ENCODE assay signal across 12 mouse cellular contexts in the genomic region with DNA sequence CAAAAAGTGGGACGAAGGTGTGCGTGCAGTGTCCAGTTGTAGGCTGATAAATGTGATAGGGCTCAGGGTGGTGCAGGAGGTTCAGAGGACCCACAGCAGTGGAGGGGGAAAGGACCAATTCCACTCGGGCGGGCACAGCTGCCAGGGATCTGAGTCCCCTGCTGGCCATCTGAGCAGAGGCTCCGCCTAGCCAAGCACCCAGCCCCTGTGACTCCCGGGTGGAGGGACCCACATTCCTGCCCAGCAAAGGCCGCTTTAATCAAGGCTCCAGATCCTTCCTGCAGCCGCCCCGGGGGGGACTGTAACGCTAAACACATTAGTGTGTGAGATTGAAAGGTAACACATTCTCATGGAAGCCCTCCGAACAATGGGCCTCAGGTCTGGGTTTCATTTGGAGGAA.
DNase-seq lines count a peak whose midpoint lies in the region; ATAC-seq and TF ChIP-seq lines count a peak whose summit lies in the region.
"Had no signal": no experiment of that assay in that cellular context is flagged by ENCODE, and none has a peak within 500 bp of the region (broad histone marks: within the 10 kb centered on the region; RNA-seq: fewer than 3 reads in every experiment).

No protein-coding gene starts in this region.

- no peak overlapping the region for H3K9ac ChIP-seq in forebrain, embryonic 15.5 days (replicated peaks)
- no peak overlapping the region for H3K9ac ChIP-seq in kidney, embryonic 15.5 days
- H3K9ac ChIP-seq in kidney, embryonic 14.5 days (ENCODE audit: low read depth, low read length): no peak overlapping the region
- H3K9ac ChIP-seq in midbrain, embryonic 11.5 days (ENCODE audit: low read length): no peak overlapping the region
- no peak overlapping the region; the same call in 1 of the 2 replicates for H3K9ac ChIP-seq in midbrain, embryonic 14.5 days (replicated peaks; ENCODE audit: low read length)
- H3K9ac ChIP-seq in intestine, postnatal 0 days (ENCODE audit: low read depth, low read length): no peak overlapping the region
- no peak overlapping the region for H3K9ac ChIP-seq in hindbrain, embryonic 12.5 days
- H3K9ac ChIP-seq: liver, postnatal 0 days; midbrain, embryonic 13.5 days had no signal

- H3K4me1 ChIP-seq in forebrain, embryonic 10.5 days: peaks cover 42% of the 10 kb centered on the region
- peaks cover 23% of the 10 kb centered on the region for H3K4me1 ChIP-seq in forebrain, embryonic 15.5 days
- peaks cover 44% of the 10 kb centered on the region for H3K4me1 ChIP-seq in kidney, embryonic 15.5 days
- H3K4me1 ChIP-seq in kidney, embryonic 14.5 days (ENCODE audit: control insufficient read depth, insufficient read depth, low read length): peaks cover 30% of the 10 kb centered on the region
- no peaks in the 10 kb centered on the region for H3K4me1 ChIP-seq in midbrain, embryonic 11.5 days (ENCODE audit: control insufficient read depth, insufficient read depth, low read length)
- peaks cover 9% of the 10 kb centered on the region for H3K4me1 ChIP-seq in midbrain, embryonic 14.5 days (ENCODE audit: control insufficient read depth, insufficient read depth, low read length)
- H3K4me1 ChIP-seq in intestine, postnatal 0 days (replicated peaks; ENCODE audit: control insufficient read depth, insufficient read depth, low read length): no peaks in the 10 kb centered on the region
- H3K4me1 ChIP-seq in hindbrain, embryonic 12.5 days: peaks cover 27% of the 10 kb centered on the region

- DNase-seq in forebrain, embryonic 10.5 days (ENCODE audit: extremely low spot score, low spot score): no peak
- no peak for DNase-seq in midbrain, embryonic 11.5 days (ENCODE audit: low spot score, missing footprints)
- no peak for DNase-seq in midbrain, embryonic 14.5 days
- DNase-seq: adrenal gland, adult 2 months; cerebellum, postnatal 10 days; liver, postnatal 0 days had no signal

- WGBS in forebrain, embryonic 10.5 days: 32% methylated on average over 11 of the region's 11 CpGs
- 28% methylated on average over 11 of the region's 11 CpGs for WGBS in forebrain, embryonic 15.5 days
- WGBS in kidney, embryonic 15.5 days: 31% methylated on average over 11 of the region's 11 CpGs
- WGBS in kidney, embryonic 14.5 days: 29% methylated on average over 11 of the region's 11 CpGs
- WGBS in midbrain, embryonic 11.5 days: 30% methylated on average over 11 of the region's 11 CpGs
- 39% methylated on average over 11 of the region's 11 CpGs for WGBS in midbrain, embryonic 14.5 days
- 54% methylated on average over 11 of the region's 11 CpGs for WGBS in intestine, postnatal 0 days
- 33% methylated on average over 11 of the region's 11 CpGs for WGBS in hindbrain, embryonic 12.5 days

- H3K4me2 ChIP-seq in forebrain, embryonic 15.5 days (replicated peaks): no peak overlapping the region
- H3K4me2 ChIP-seq in kidney, embryonic 15.5 days: no peak overlapping the region
- no peak overlapping the region for H3K4me2 ChIP-seq in kidney, embryonic 14.5 days (replicated peaks; ENCODE audit: low read depth, low read length)
- no peak overlapping the region for H3K4me2 ChIP-seq in midbrain, embryonic 11.5 days
- H3K4me2 ChIP-seq in midbrain, embryonic 14.5 days (ENCODE audit: low read length): no peak overlapping the region
- no peak overlapping the region for H3K4me2 ChIP-seq in intestine, postnatal 0 days (replicated peaks; ENCODE audit: low read depth)
- no peak overlapping the region for H3K4me2 ChIP-seq in hindbrain, embryonic 12.5 days (replicated peaks)
- H3K4me2 ChIP-seq: midbrain, embryonic 13.5 days had no signal

- H3K36me3 ChIP-seq in forebrain, embryonic 10.5 days (replicated peaks): no peaks in the 10 kb centered on the region
- no peaks in the 10 kb centered on the region for H3K36me3 ChIP-seq in forebrain, embryonic 15.5 days
- no peaks in the 10 kb centered on the region for H3K36me3 ChIP-seq in kidney, embryonic 15.5 days
- H3K36me3 ChIP-seq in kidney, embryonic 14.5 days (ENCODE audit: control insufficient read depth, insufficient read depth, low read length): no peaks in the 10 kb centered on the region
- no peaks in the 10 kb centered on the region for H3K36me3 ChIP-seq in midbrain, embryonic 11.5 days (ENCODE audit: control insufficient read depth, insufficient read depth, low read length)
- no peaks in the 10 kb centered on the region for H3K36me3 ChIP-seq in midbrain, embryonic 14.5 days (ENCODE audit: control insufficient read depth, insufficient read depth, low read length)
- H3K36me3 ChIP-seq in intestine, postnatal 0 days (ENCODE audit: control insufficient read depth, insufficient read depth): no peaks in the 10 kb centered on the region
- H3K36me3 ChIP-seq in hindbrain, embryonic 12.5 days: no peaks in the 10 kb centered on the region
- H3K36me3 ChIP-seq: midbrain, embryonic 13.5 days had no signal

- peak overlapping the region; percentile 72 for H3K27ac ChIP-seq in forebrain, embryonic 10.5 days
- H3K27ac ChIP-seq in forebrain, embryonic 15.5 days (replicated peaks): no peak overlapping the region
- H3K27ac ChIP-seq in kidney, embryonic 15.5 days: no peak overlapping the region
- no peak overlapping the region for H3K27ac ChIP-seq in kidney, embryonic 14.5 days (ENCODE audit: low read depth, low read length)
- no peak overlapping the region for H3K27ac ChIP-seq in midbrain, embryonic 11.5 days (ENCODE audit: low read depth, low read length)
- H3K27ac ChIP-seq in midbrain, embryonic 14.5 days (replicated peaks; ENCODE audit: low read depth, low read length): no peak overlapping the region
- no peak overlapping the region for H3K27ac ChIP-seq in intestine, postnatal 0 days (ENCODE audit: low read depth, low read length)
- H3K27ac ChIP-seq in hindbrain, embryonic 12.5 days: no peak overlapping the region
- H3K27ac ChIP-seq: midbrain, embryonic 13.5 days had no signal

- H3K27me3 ChIP-seq in forebrain, embryonic 10.5 days (ENCODE audit: poor library complexity, severe bottlenecking): peaks cover 37% of the 10 kb centered on the region
- no peaks in the 10 kb centered on the region for H3K27me3 ChIP-seq in forebrain, embryonic 15.5 days
- H3K27me3 ChIP-seq in kidney, embryonic 15.5 days: peaks cover 8% of the 10 kb centered on the region
- H3K27me3 ChIP-seq in kidney, embryonic 14.5 days (ENCODE audit: control insufficient read depth, insufficient read depth, low read length): peaks cover 2% of the 10 kb centered on the region; the same call in 1 of the 2 replicates
- H3K27me3 ChIP-seq in midbrain, embryonic 11.5 days (ENCODE audit: control insufficient read depth, insufficient read depth, low read length): no peaks in the 10 kb centered on the region
- no peaks in the 10 kb centered on the region for H3K27me3 ChIP-seq in midbrain, embryonic 14.5 days (ENCODE audit: control insufficient read depth, insufficient read depth, low read length)
- H3K27me3 ChIP-seq in intestine, postnatal 0 days (replicated peaks; ENCODE audit: control insufficient read depth, insufficient read depth, low read length): no peaks in the 10 kb centered on the region
- H3K27me3 ChIP-seq in hindbrain, embryonic 12.5 days: 0 out of 2 replicates have a peak, but pooled peaks cover under 1% of the 10 kb centered on the region

- ATAC-seq in forebrain, embryonic 15.5 days (replicated peaks): no peak
- peak; percentile 47 for ATAC-seq in kidney, embryonic 15.5 days (replicated peaks; ENCODE audit: low FRiP score)
- no peak for ATAC-seq in kidney, embryonic 14.5 days (ENCODE audit: low FRiP score, low TSS enrichment)
- ATAC-seq in midbrain, embryonic 11.5 days (ENCODE audit: low FRiP score): peak; percentile 46; the same call in 1 of the 2 replicates
- no peak for ATAC-seq in midbrain, embryonic 14.5 days (ENCODE audit: low FRiP score, low TSS enrichment)
- ATAC-seq in intestine, postnatal 0 days: no peak
- no peak for ATAC-seq in hindbrain, embryonic 12.5 days (ENCODE audit: low FRiP score)
- ATAC-seq: liver, postnatal 0 days; midbrain, embryonic 13.5 days had no signal

- no peak overlapping the region for H3K4me3 ChIP-seq in forebrain, embryonic 10.5 days
- no peak overlapping the region for H3K4me3 ChIP-seq in forebrain, embryonic 15.5 days
- H3K4me3 ChIP-seq in kidney, embryonic 15.5 days (replicated peaks): no peak overlapping the region
- no peak overlapping the region for H3K4me3 ChIP-seq in kidney, embryonic 14.5 days (ENCODE audit: low read length)
- H3K4me3 ChIP-seq in midbrain, embryonic 11.5 days (ENCODE audit: low read depth, low read length): no peak overlapping the region
- H3K4me3 ChIP-seq in midbrain, embryonic 14.5 days (replicated peaks; ENCODE audit: low read depth, low read length): no peak overlapping the region
- H3K4me3 ChIP-seq in intestine, postnatal 0 days (ENCODE audit: low read depth, low read length): no peak overlapping the region
- H3K4me3 ChIP-seq in hindbrain, embryonic 12.5 days: no peak overlapping the region
- H3K4me3 ChIP-seq: midbrain, embryonic 13.5 days had no signal

- no peak for TF ChIP-seq CTCF in intestine, postnatal 0 days (IDR thresholded peaks at IDR 0.05; ENCODE audit: low read depth)

- peaks cover 5% of the 10 kb centered on the region; the same call in 1 of the 2 replicates for H3K9me3 ChIP-seq in forebrain, embryonic 10.5 days
- H3K9me3 ChIP-seq in forebrain, embryonic 15.5 days: no peaks in the 10 kb centered on the region
- 0 out of 2 replicates have a peak, but pooled peaks cover 3% of the 10 kb centered on the region for H3K9me3 ChIP-seq in kidney, embryonic 15.5 days (replicated peaks)
- peaks cover 5% of the 10 kb centered on the region; the same call in 1 of the 2 replicates for H3K9me3 ChIP-seq in kidney, embryonic 14.5 days (ENCODE audit: control insufficient read depth, low read length)
- H3K9me3 ChIP-seq in midbrain, embryonic 11.5 days (ENCODE audit: control insufficient read depth, low read length): no peaks in the 10 kb centered on the region
- no peaks in the 10 kb centered on the region for H3K9me3 ChIP-seq in midbrain, embryonic 14.5 days (ENCODE audit: control insufficient read depth, low read length)
- no peaks in the 10 kb centered on the region for H3K9me3 ChIP-seq in intestine, postnatal 0 days (ENCODE audit: control insufficient read depth)
- 0 out of 2 replicates have a peak, but pooled peaks cover 5% of the 10 kb centered on the region for H3K9me3 ChIP-seq in hindbrain, embryonic 12.5 days (replicated peaks)
- H3K9me3 ChIP-seq: midbrain, embryonic 13.5 days had no signal

Comparison
In these comparisons a context has a peak if more than half of its experiments do, and no peak if none do; other contexts are left out.
1. ATAC-seq: peak in kidney, embryonic 15.5 days (single experiment) and midbrain, embryonic 11.5 days (single experiment); none in forebrain, embryonic 15.5 days (single experiment), kidney, embryonic 14.5 days (single experiment), midbrain, embryonic 14.5 days (single experiment), intestine, postnatal 0 days (single experiment) and hindbrain, embryonic 12.5 days (single experiment).